ENCODE assay signal across 9 mouse cellular contexts in genomic region chr6:127767706-127768493, GRCm38 (mm10). TPM values are rescaled to one million over a fixed set of nuclear protein-coding genes. Genes with fewer than 3 reads are reported as not detected.
DNase-seq lines count a peak whose midpoint lies in the region; ATAC-seq and TF ChIP-seq lines count a peak whose summit lies in the region.
"Had no signal": no experiment of that assay in that cellular context is flagged by ENCODE, and none has a peak within 500 bp of the region (broad histone marks: within the 10 kb centered on the region; RNA-seq: fewer than 3 reads in every experiment).

No protein-coding gene starts in this region.

- no peaks in the 10 kb centered on the region for H3K36me3 ChIP-seq in ES-Bruce4 (ENCODE audit: control insufficient read depth, insufficient read depth, low read length, poor library complexity, severe bottlenecking)
- no peaks in the 10 kb centered on the region for H3K36me3 ChIP-seq in embryonic facial prominence, embryonic 13.5 days
- H3K36me3 ChIP-seq in heart, embryonic 15.5 days: no peaks in the 10 kb centered on the region
- no peaks in the 10 kb centered on the region for H3K36me3 ChIP-seq in kidney, postnatal 0 days (ENCODE audit: insufficient read depth, low read length)
- H3K36me3 ChIP-seq in lung, embryonic 16.5 days (ENCODE audit: control insufficient read depth, insufficient read depth, low read length): no peaks in the 10 kb centered on the region

- no peak overlapping the region for H3K27ac ChIP-seq in ES-Bruce4 (ENCODE audit: insufficient read depth, low read length)
- no peak overlapping the region for H3K27ac ChIP-seq in embryonic facial prominence, embryonic 13.5 days
- no peak overlapping the region for H3K27ac ChIP-seq in heart, embryonic 15.5 days
- no peak overlapping the region for H3K27ac ChIP-seq in kidney, postnatal 0 days
- no peak overlapping the region for H3K27ac ChIP-seq in lung, embryonic 16.5 days (ENCODE audit: low read length)
- H3K27ac ChIP-seq: macrophage had no signal

- under 1% methylated on average over 49 of the region's 49 CpGs for WGBS in embryonic facial prominence, embryonic 13.5 days
- under 1% methylated on average over 49 of the region's 49 CpGs for WGBS in heart, embryonic 15.5 days
- under 1% methylated on average over 47 of the region's 49 CpGs for WGBS in kidney, postnatal 0 days
- WGBS in lung, embryonic 16.5 days: under 1% methylated on average over 49 of the region's 49 CpGs

- H3K27me3 ChIP-seq in ES-Bruce4 (ENCODE audit: control insufficient read depth, insufficient read depth, low read length, poor library complexity, severe bottlenecking): peaks cover 9% of the 10 kb centered on the region
- peaks cover 96% of the 10 kb centered on the region for H3K27me3 ChIP-seq in embryonic facial prominence, embryonic 13.5 days
- peaks cover 84% of the 10 kb centered on the region for H3K27me3 ChIP-seq in heart, embryonic 15.5 days
- H3K27me3 ChIP-seq in kidney, postnatal 0 days (ENCODE audit: insufficient read depth, low read length): peaks cover 51% of the 10 kb centered on the region
- H3K27me3 ChIP-seq in lung, embryonic 16.5 days (ENCODE audit: control insufficient read depth, insufficient read depth, low read depth, low read length): peaks cover 74% of the 10 kb centered on the region

- peak overlapping the region; percentile 59 for H3K9ac ChIP-seq in ES-Bruce4 (ENCODE audit: low read depth, poor library complexity, severe bottlenecking)
- H3K9ac ChIP-seq in embryonic facial prominence, embryonic 13.5 days: no peak overlapping the region
- no peak overlapping the region; the same call in 1 of the 2 replicates for H3K9ac ChIP-seq in heart, embryonic 15.5 days
- no peak overlapping the region for H3K9ac ChIP-seq in kidney, postnatal 0 days (ENCODE audit: low read depth, low read length)
- no peak overlapping the region for H3K9ac ChIP-seq in lung, embryonic 16.5 days (ENCODE audit: low read length)

- no peak; the same call in 1 of the 2 replicates for TF ChIP-seq EP300 in ES-Bruce4 (IDR thresholded peaks at IDR 0.05; ENCODE audit: insufficient read depth, low read depth, low read length)

- TF ChIP-seq POLR2A in ES-Bruce4 (IDR thresholded peaks at IDR 0.05; ENCODE audit: insufficient read depth, low read length): no peak

- H3K4me3 ChIP-seq in ES-Bruce4 (ENCODE audit: low read depth, low read length): peak overlapping the region; percentile 71
- H3K4me3 ChIP-seq in embryonic facial prominence, embryonic 13.5 days: peak overlapping the region; percentile 53
- peak overlapping the region; percentile 46 for H3K4me3 ChIP-seq in heart, embryonic 15.5 days
- H3K4me3 ChIP-seq in kidney, postnatal 0 days (replicated peaks; ENCODE audit: low read depth, low read length): no peak overlapping the region
- 0 out of 2 replicates have a peak overlapping the region, but pooled peaks have one; percentile 19 for H3K4me3 ChIP-seq in lung, embryonic 16.5 days (ENCODE audit: low read length)

- H3K4me1 ChIP-seq in ES-Bruce4 (ENCODE audit: control insufficient read depth, insufficient read depth, low read length): no peaks in the 10 kb centered on the region
- H3K4me1 ChIP-seq in embryonic facial prominence, embryonic 13.5 days: peaks cover 41% of the 10 kb centered on the region
- peaks cover 40% of the 10 kb centered on the region for H3K4me1 ChIP-seq in heart, embryonic 15.5 days (replicated peaks)
- peaks cover 9% of the 10 kb centered on the region; the same call in 1 of the 2 replicates for H3K4me1 ChIP-seq in kidney, postnatal 0 days (replicated peaks; ENCODE audit: insufficient read depth, low read length)
- H3K4me1 ChIP-seq in lung, embryonic 16.5 days (replicated peaks; ENCODE audit: control insufficient read depth, insufficient read depth, low read length): peaks cover 10% of the 10 kb centered on the region; the same call in 1 of the 2 replicates

- H3K9me3 ChIP-seq in ES-Bruce4 (replicated peaks; ENCODE audit: control insufficient read depth, insufficient read depth, low read length, poor library complexity, severe bottlenecking): no peaks in the 10 kb centered on the region
- H3K9me3 ChIP-seq in embryonic facial prominence, embryonic 13.5 days: no peaks in the 10 kb centered on the region
- no peaks in the 10 kb centered on the region for H3K9me3 ChIP-seq in heart, embryonic 15.5 days (replicated peaks)
- no peaks in the 10 kb centered on the region for H3K9me3 ChIP-seq in kidney, postnatal 0 days (replicated peaks; ENCODE audit: low read length)
- H3K9me3 ChIP-seq in lung, embryonic 16.5 days (ENCODE audit: control insufficient read depth, low read length): no peaks in the 10 kb centered on the region

- DNase-seq in adrenal gland, postnatal 4 days (ENCODE audit: low spot score in 2 of 2): peak; percentile 23 to 45
- DNase-seq in kidney, postnatal 0 days (ENCODE audit: low spot score): peak; percentile 86
- DNase-seq in ovary, postnatal 14 days (ENCODE audit: low spot score): peak; percentile 63

- H3K4me2 ChIP-seq in embryonic facial prominence, embryonic 13.5 days: peak overlapping the region; percentile 98
- peak overlapping the region; percentile 83 for H3K4me2 ChIP-seq in heart, embryonic 15.5 days
- peak overlapping the region; percentile 37; the same call in 1 of the 2 replicates for H3K4me2 ChIP-seq in kidney, postnatal 0 days (ENCODE audit: low read length)
- no peak overlapping the region for H3K4me2 ChIP-seq in lung, embryonic 16.5 days (ENCODE audit: low read depth, low read length)

- no peak for TF ChIP-seq CTCF in ES-Bruce4 (IDR thresholded peaks at IDR 0.05; ENCODE audit: low read depth, low read length)
- peak; percentile 19; the same call in 1 of the 2 replicates for TF ChIP-seq CTCF in kidney, postnatal 0 days (IDR thresholded peaks at IDR 0.05; ENCODE audit: low read depth)

- ATAC-seq in embryonic facial prominence, embryonic 13.5 days (ENCODE audit: insufficient number of reproducible peaks, insufficient read depth, low FRiP score, low TSS enrichment, low read depth): no peak
- ATAC-seq in heart, embryonic 15.5 days (replicated peaks; ENCODE audit: insufficient number of reproducible peaks, insufficient read depth, low FRiP score, low read depth): peak; percentile 51; the same call in 1 of the 2 replicates
- ATAC-seq in kidney, postnatal 0 days (replicated peaks; ENCODE audit: low FRiP score, low read depth): peak; percentile 64; the same call in 1 of the 2 replicates
- peak; percentile 83 for ATAC-seq in lung, embryonic 16.5 days (ENCODE audit: low read depth)
- ATAC-seq in monocyte, adult 5-6 weeks (replicated peaks; ENCODE audit: insufficient number of reproducible peaks, low FRiP score, low TSS enrichment, poor library complexity, severe bottlenecking): no peak

RNA-seq across cellular contexts. Expression of gene Prmt8, which starts 1.4 kb away (rescaled TPM):
- polyA plus RNA-seq in ES-Bruce4 (2011; ENCODE audit: insufficient read depth, insufficient read length, low read depth, missing spikeins): 0.22 and 0.32 TPM in 2 replicates
- under 1 TPM in 1 of 2 experiments, not detected in 1; 0.42 TPM for total RNA-seq in adrenal gland, postnatal 4 days (2021)
- polyA plus RNA-seq in embryonic facial prominence, embryonic 13.5 days (2015; fragmentation: Nextera tagmentation; extraction: Ambion mirVana): 0.60 and 1.7 TPM in 2 replicates
- polyA plus RNA-seq in heart, embryonic 15.5 days (2015; fragmentation: Nextera tagmentation; extraction: Ambion mirVana): 0.10 and 0.28 TPM in 2 replicates
- polyA plus RNA-seq in kidney, postnatal 0 days (2015; fragmentation: Nextera tagmentation; extraction: Ambion mirVana): not detected in 2 replicates
- polyA plus RNA-seq in lung, embryonic 16.5 days (2015; fragmentation: Nextera tagmentation; extraction: Ambion mirVana): 0.08 TPM in 1 of 2 replicates, not detected in the other
- not detected in 3 replicates for total RNA-seq in monocyte, adult 5-6 weeks (2017)
- polyA plus RNA-seq: macrophage had no signal

Comparison
In these comparisons a context has a peak if more than half of its experiments do, and no peak if none do; other contexts are left out.
1. DNase-seq: peak in every context shown above with its lines; median percentile 86 in kidney, postnatal 0 days; 63 in ovary, postnatal 14 days; 34 in adrenal gland, postnatal 4 days.
2. ATAC-seq: peak in heart, embryonic 15.5 days (single experiment), kidney, postnatal 0 days (single experiment) and lung, embryonic 16.5 days (single experiment); none in embryonic facial prominence, embryonic 13.5 days (single experiment) and monocyte, adult 5-6 weeks (single experiment).